Mouse (Mus musculus) liver, adult (tissue): ENCODE measurements at regions not wholly inside any gene's neighbourhood (a gene's known extent, or its start where the extent isn't known, plus 50 kb on each side); places are given as distances from the start of the nearest gene placed in this dataset.

Experiments used
- GATA4 ChIP-seq: IDR thresholded peaks from 2 replicates; pipeline ENCODE4 v1.6.1; 2014; ENCODE audit warnings: mild to moderate bottlenecking, low read length; ENCODE audit not compliant: insufficient replicate concordance

DNA sequence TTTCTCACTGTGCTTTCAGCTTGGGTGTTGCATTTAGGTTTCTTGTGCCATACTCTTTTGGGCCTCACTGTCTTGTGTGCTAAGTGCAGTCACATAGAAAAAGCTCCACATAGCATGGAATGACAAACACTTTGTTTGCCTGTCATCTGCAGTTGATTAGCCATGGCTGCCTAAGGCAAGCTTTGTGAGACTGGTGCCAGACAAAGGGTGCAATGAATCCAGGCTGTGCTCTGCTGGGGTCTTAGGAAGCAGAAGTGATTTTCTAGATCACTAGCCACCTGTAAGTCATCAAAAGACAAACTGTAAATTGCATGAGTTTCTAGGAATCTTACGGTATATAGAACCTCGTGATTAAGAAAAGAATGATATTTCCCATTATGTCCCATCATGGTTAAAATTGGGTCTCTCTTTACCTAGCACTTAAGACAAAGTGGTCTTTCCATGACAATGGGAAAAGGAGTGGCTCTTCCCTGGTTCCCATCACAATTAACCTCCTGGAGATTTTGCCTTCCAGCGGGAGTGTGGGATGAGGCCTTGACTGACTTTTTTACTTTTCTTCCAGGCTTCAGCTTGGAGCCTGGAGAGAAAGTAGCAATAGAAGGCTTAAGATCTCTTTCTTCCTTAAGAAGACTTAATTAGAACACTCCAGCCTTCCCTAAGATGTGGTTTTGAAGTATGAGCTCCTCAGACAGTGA, 144.2 kb upstream of the Ntf3 start:
- no peak for TF ChIP-seq GATA4

DNA sequence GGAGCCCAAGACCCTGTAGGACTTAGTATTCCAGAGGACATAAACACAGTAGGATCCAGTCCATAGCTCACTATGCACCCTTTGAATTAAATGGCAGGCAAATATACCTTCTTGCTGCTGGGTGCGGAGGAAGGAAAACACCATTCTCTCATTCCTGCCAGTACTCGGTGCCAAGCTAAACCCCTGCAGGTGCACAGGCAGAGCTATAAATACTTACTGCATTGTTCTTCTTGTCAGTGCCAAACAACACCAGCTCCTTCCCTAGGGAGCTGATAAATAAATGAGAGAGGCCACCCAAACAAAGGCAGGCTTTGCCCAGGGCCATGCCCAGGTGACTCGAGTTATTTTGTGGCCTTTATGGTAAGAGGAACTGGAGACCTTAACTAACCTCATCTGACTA, 136.4 kb upstream of the Ntf3 start:
- no peak for TF ChIP-seq GATA4

DNA sequence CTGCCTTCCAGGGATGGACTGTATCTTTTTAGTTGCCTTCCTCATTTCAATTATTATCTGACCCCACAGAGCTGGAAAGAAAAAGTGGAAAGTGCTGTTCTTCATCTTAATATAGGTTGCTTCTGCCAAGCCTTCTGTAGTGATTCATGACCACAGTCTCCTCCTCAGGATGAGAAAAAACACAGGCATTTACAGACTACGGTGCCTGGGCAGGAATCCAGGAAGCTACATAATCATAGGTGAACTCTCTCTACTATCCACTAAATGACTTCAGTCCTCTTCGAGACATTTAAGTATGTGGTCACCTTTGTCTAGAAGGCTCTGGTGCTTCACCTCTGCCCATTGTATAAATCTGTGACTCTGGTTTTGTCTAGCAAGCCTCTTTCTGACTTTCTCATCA, 124.9 kb upstream of the Ntf3 start:
- no peak for TF ChIP-seq GATA4

DNA sequence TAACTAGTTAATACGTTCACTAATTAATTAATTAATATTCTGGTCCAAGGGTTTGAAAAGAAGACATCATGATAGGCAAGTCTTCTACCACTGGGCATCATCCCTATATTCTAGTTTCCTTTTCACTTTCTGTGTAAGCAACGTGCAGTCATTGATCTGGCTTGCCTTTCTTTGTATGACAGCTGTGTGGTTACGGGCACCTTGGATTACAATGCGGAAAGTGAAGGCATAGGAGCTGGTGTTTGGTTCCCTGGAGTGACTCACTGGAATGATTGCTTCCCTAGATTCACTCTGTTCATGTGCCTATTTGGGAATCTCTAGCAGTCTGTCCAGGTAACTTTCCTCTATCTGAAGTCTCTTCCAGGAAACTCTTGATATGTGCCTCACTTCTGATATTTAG, 120.5 kb upstream of the Ntf3 start:
- no peak for TF ChIP-seq GATA4

DNA sequence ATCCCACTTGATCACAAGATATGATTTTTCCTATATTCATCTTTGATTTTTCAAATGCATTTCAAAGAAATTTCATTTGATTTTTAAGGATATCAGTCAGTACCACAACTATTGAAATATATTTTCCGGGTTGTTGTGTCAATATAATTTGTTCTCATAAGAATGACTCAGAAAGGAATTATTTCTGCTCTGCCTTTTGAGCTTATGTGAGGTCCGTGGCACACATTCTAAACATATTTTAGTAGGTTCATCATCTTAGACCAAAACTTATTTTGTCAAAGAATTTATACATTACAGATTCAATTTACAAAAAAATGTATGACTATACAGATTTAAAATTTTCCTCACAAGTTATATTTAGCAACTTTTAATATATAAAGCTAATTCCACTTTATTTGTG, 119.5 kb upstream of the Ntf3 start:
- no peak for TF ChIP-seq GATA4

DNA sequence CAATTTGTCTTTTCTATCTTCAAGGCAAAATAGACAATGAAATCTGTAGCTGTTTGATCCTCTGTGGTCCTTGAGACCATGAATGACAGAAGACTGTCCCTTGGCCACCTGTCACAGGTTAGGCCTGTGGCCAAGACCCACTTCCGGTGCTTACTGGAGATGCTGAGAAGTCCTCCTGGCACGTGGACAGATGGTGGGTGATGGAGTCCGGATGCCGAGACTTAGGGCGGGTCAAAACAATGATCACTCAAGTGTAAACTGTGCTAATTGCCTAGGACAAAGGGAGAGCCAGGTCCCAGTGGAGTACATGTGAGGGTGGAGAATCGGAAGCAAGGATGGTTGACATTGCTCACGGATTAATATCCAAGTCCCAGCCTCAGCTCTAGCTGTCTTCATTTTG, 117.7 kb upstream of the Ntf3 start:
- TF ChIP-seq GATA4: no peak

DNA sequence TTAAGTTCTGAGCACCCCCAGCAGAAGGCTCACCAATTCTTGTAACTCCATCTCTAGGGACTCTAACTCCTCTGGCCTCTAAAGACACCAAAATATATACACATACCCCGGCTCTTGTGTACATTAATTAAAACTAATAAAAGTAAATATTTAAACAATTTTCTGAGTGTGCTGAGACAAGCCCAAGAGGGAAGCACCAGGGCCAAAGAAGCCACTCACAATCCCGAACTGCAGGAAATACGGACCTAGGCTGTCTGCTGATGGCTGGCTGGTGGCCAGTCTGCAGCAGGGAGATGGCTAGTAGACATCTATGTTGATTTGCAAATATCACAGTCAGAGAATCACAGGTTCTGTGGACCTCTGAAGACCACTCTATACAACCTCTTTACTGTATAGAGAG, 113.6 kb upstream of the Ntf3 start:
- no peak for TF ChIP-seq GATA4

DNA sequence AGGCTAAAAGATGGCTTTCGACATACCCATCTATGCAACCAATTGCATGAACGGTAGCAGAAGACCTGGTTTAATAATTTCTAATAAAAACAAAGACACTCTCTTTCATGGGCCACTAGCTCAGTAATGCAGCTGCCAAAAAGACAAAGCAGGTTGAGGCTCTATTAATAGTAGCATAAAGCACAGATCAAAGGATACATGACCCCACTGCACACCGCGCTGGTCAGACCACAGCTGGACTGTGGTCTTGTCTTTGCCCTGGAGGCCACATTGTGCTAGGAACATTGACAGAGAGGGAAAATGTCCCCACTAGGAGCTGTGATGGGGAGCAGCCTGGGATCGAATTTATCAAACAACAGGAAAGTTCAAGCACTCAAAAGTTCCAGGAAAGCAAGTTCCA, 79.3 kb upstream of the Ntf3 start:
- TF ChIP-seq GATA4: no peak

DNA sequence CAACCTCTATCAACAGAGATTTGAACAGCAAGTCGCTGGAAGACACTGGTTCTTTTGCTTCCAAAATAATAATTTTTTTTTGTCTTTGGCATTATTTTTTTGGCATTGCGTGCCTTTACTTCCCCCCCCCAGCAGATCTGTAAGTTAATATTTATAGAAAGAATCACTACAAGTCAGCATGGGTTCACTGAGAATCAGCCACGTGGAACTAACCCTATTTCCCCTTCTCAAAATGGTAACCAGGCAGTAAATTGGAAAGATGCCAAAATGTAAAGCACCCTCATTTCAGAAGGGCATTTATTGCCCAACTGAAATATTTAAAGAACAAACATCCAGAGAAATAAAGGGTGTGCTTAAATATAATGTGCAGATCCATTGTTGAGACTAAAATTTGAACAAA, 78.7 kb upstream of the Ntf3 start:
- TF ChIP-seq GATA4: no peak

DNA sequence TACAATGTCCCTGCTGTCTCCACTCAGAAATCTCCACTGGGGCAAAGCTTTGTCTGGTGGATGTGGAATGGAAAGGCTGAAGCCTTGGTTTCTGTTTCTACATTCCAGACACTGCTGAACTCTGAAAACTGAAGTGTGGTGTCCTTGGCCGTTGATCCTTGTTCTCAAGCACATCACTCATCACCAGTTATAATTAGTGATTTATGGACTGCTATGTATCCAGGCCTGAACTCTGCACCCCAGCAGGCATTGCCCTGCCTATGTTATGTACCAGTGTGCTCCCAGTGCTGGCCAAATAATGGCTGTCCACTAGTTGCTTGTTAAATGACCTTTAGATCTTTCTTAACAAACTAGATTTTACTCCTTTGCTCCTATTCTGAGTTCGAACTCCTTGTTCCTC, 75.6 kb upstream of the Ntf3 start:
- TF ChIP-seq GATA4: no peak

DNA sequence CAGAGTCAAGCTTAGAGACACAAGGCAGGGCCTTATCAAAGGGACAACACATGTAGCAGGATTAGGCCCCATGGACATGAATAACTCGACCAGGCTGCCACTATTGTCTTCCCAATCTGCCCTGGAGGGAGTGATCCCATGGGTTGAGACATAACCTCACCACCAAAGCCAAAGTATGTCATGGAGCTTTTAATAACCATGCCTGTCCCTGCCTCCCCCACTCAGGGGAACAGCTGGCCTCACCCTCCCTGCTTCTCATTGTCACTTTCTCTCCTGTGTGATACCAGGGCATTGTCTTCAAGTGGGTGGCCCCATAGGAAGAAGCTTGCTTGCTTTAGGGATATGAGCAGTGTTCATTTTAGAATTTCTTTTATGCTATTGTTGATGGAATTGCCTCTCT, 73.5 kb upstream of the Ntf3 start:
- no peak for TF ChIP-seq GATA4
